Mouse (Mus musculus) liver, embryonic 16.5 days (tissue): ENCODE results near the gene Pafah1b1. TPM values are rescaled to one million over a fixed set of nuclear protein-coding genes. Genes with fewer than 3 reads are reported as not detected.

ENCODE experiments used
- ATAC-seq: fragments of 200-750 bp; cut with Nextera tagmentation; 2 replicates; pipeline ENCODE4 v1.8.0; 2017; ENCODE audit warnings: low read depth, mild to moderate bottlenecking, moderate number of reproducible peaks, moderate library complexity
- H3K27ac ChIP-seq: fragments of 300-500 bp; sonication (generic); 2 replicates; pipeline ENCODE4 v1.5.1; 2014; ENCODE audit warnings: mild to moderate bottlenecking, low read length
- H3K27me3 ChIP-seq: fragments of 300-500 bp; sonication (generic); 2 replicates; pipeline ENCODE4 v1.6.1; 2014; ENCODE audit warnings: low read depth, low read length, mixed read lengths; ENCODE audit not compliant: control insufficient read depth, insufficient read depth
- H3K36me3 ChIP-seq: fragments of 300-500 bp; sonication (generic); 2 replicates; pipeline ENCODE4 v1.6.1; 2014; ENCODE audit warnings: mild to moderate bottlenecking; ENCODE audit not compliant: control insufficient read depth, insufficient read depth
- H3K4me1 ChIP-seq: fragments of 300-500 bp; sonication (generic); 2 replicates; pipeline ENCODE4 v1.6.1; 2014; ENCODE audit warnings: low read depth, low read length, mixed read lengths; ENCODE audit not compliant: control insufficient read depth
- H3K4me2 ChIP-seq: fragments of 300-500 bp; sonication (generic); 2 replicates; pipeline ENCODE4 v1.6.1; 2014; ENCODE audit warnings: low read depth, low read length, mixed read lengths
- H3K4me3 ChIP-seq: fragments of 300-500 bp; sonication (generic); 2 replicates; pipeline ENCODE4 v1.5.1; 2014; ENCODE audit warnings: low read depth, mild to moderate bottlenecking, low read length
- H3K9ac ChIP-seq: fragments of 300-500 bp; sonication (generic); 2 replicates; pipeline ENCODE4 v1.6.1; 2014; ENCODE audit warnings: low read depth, low read length
- H3K9me3 ChIP-seq: fragments of 300-500 bp; sonication (generic); replicated peaks from 2 replicates; pipeline ENCODE4 v1.6.1; 2016; ENCODE audit warnings: low read length; ENCODE audit not compliant: control insufficient read depth
- WGBS: fragments of 180-500 bp; shearing (Covaris S2); extraction: QIAGEN DNeasy Blood & Tissue Kit; methylation state at CpG from one replicate; pipeline ENCODE4 v1.1.7; 2014; ENCODE audit not compliant: insufficient replicate concordance; 5-methylcytosine and 5-hydroxymethylcytosine counted together
- polyA plus RNA-seq: library from polyadenylated mRNA; unstranded; fragments of >200 nt; fragmentation: Nextera tagmentation; extraction: Ambion mirVana; gene quantifications from 2 replicates; pipeline ENCODE4 v1.2.1, GENCODE M21; 2015

The Pafah1b1 gene
- polyA plus RNA-seq, 1 experiment from 2014 or later, result 26.4 TPM

GRCm38 (mm10) chr11:74670151-74670550 lies 54.3 kb downstream of the Pafah1b1 start:
- no peak overlapping the region for H3K4me2 ChIP-seq
- no peak overlapping the region for H3K4me3 ChIP-seq
- H3K9me3 ChIP-seq, result no peaks in the 10 kb centered on the region
- no peak overlapping the region for H3K27ac ChIP-seq
- no peaks in the 10 kb centered on the region for H3K27me3 ChIP-seq
- H3K36me3 ChIP-seq, result peaks cover 27% of the 10 kb centered on the region
- ATAC-seq, result no peak
- no peak overlapping the region for H3K9ac ChIP-seq
- H3K4me1 ChIP-seq, result peaks cover 16% of the 10 kb centered on the region

GRCm38 (mm10) chr11:74668971-74669370 lies 55.5 kb downstream of the Pafah1b1 start:
- peaks cover 9% of the 10 kb centered on the region for H3K4me1 ChIP-seq
- no peak overlapping the region for H3K9ac ChIP-seq
- no peak overlapping the region for H3K4me2 ChIP-seq
- H3K36me3 ChIP-seq, result peaks cover 26% of the 10 kb centered on the region
- WGBS, result 81% methylated on average over 2 of the region's 2 CpGs
- no peaks in the 10 kb centered on the region for H3K9me3 ChIP-seq
- ATAC-seq, result no peak
- no peak overlapping the region for H3K4me3 ChIP-seq
- no peak overlapping the region for H3K27ac ChIP-seq
- H3K27me3 ChIP-seq, result no peaks in the 10 kb centered on the region

- Histone ChIP-seq H3K4me1 (peaks cover 6% of the 10 kb centered on the region), H3K9me3 (no peaks in the 10 kb centered on the region), H3K4me2 (no peak overlapping the region), H3K27ac (no peak overlapping the region), H3K27me3 (no peaks in the 10 kb centered on the region), H3K9ac (no peak overlapping the region), H3K36me3 (peaks cover 28% of the 10 kb centered on the region), H3K4me3 (no peak overlapping the region)
- 73% methylated on average over 5 of the region's 5 CpGs for WGBS
- ATAC-seq, result no peak
Measured at GRCm38 (mm10) chr11:74668466-74668865, 56.0 kb downstream of the Pafah1b1 start.

- H3K9me3 ChIP-seq, result no peaks in the 10 kb centered on the region
- WGBS, result 84% methylated on average over 13 of the region's 13 CpGs
- no peak for ATAC-seq
- H3K4me2 ChIP-seq, result no peak overlapping the region
- peaks cover 25% of the 10 kb centered on the region for H3K36me3 ChIP-seq
- H3K27me3 ChIP-seq, result no peaks in the 10 kb centered on the region
- H3K27ac ChIP-seq, result no peak overlapping the region
- no peaks in the 10 kb centered on the region for H3K4me1 ChIP-seq
- no peak overlapping the region for H3K9ac ChIP-seq
- H3K4me3 ChIP-seq, result no peak overlapping the region
Measured at GRCm38 (mm10) chr11:74667582-74668010, 56.9 kb downstream of the Pafah1b1 start.

- no peaks in the 10 kb centered on the region for H3K4me1 ChIP-seq
- H3K27ac ChIP-seq, result no peak overlapping the region
- WGBS, result 78% methylated on average over 14 of the region's 14 CpGs
- peaks cover 29% of the 10 kb centered on the region for H3K36me3 ChIP-seq
- H3K4me2 ChIP-seq, result no peak overlapping the region
- H3K9ac ChIP-seq, result no peak overlapping the region
- no peaks in the 10 kb centered on the region for H3K9me3 ChIP-seq
- no peaks in the 10 kb centered on the region for H3K27me3 ChIP-seq
- no peak overlapping the region for H3K4me3 ChIP-seq
- no peak for ATAC-seq
Measured at GRCm38 (mm10) chr11:74666776-74667581, 57.5 kb downstream of the Pafah1b1 start.

- no peak overlapping the region for H3K4me2 ChIP-seq
- H3K36me3 ChIP-seq, result peaks cover 35% of the 10 kb centered on the region
- ATAC-seq, result no peak
Measured at GRCm38 (mm10) chr11:74666284-74666652, 58.2 kb downstream of the Pafah1b1 start.

GRCm38 (mm10) chr11:74665631-74666283 lies 58.7 kb downstream of the Pafah1b1 start:
- Histone ChIP-seq H3K27me3 (no peaks in the 10 kb centered on the region), H3K36me3 (peaks cover 35% of the 10 kb centered on the region), H3K4me3 (no peak overlapping the region), H3K27ac (no peak overlapping the region), H3K9ac (no peak overlapping the region), H3K9me3 (no peaks in the 10 kb centered on the region), H3K4me1 (no peaks in the 10 kb centered on the region), H3K4me2 (no peak overlapping the region)
- WGBS, result 80% methylated on average over 17 of the region's 17 CpGs
- no peak for ATAC-seq

More at GRCm38 (mm10) chr11:74666284-74666652, 58.2 kb downstream of the Pafah1b1 start:
- Histone ChIP-seq H3K4me3 (no peak overlapping the region), H3K9me3 (no peaks in the 10 kb centered on the region), H3K9ac (no peak overlapping the region), H3K4me1 (no peaks in the 10 kb centered on the region), H3K27ac (no peak overlapping the region), H3K27me3 (no peaks in the 10 kb centered on the region)
- WGBS, result 84% methylated on average over 5 of the region's 5 CpGs

- Histone ChIP-seq H3K9ac (no peak overlapping the region), H3K4me1 (no peaks in the 10 kb centered on the region), H3K9me3 (no peaks in the 10 kb centered on the region), H3K27ac (no peak overlapping the region), H3K4me2 (no peak overlapping the region), H3K27me3 (no peaks in the 10 kb centered on the region), H3K36me3 (peaks cover 41% of the 10 kb centered on the region), H3K4me3 (no peak overlapping the region)
- WGBS, result 74% methylated on average over 8 of the region's 8 CpGs
- no peak for ATAC-seq
Measured at GRCm38 (mm10) chr11:74664906-74665305, 59.6 kb downstream of the Pafah1b1 start.

GRCm38 (mm10) chr11:74664279-74664678 lies 60.2 kb downstream of the Pafah1b1 start:
- no peaks in the 10 kb centered on the region for H3K9me3 ChIP-seq
- H3K27me3 ChIP-seq, result no peaks in the 10 kb centered on the region
- H3K4me3 ChIP-seq, result no peak overlapping the region
- no peak overlapping the region for H3K27ac ChIP-seq
- no peak overlapping the region for H3K9ac ChIP-seq
- H3K36me3 ChIP-seq, result peaks cover 47% of the 10 kb centered on the region
- H3K4me2 ChIP-seq, result no peak overlapping the region
- ATAC-seq, result no peak
- H3K4me1 ChIP-seq, result no peaks in the 10 kb centered on the region
- WGBS, result 48% methylated on average over 3 of the region's 3 CpGs
